Comparison of ENCODE assay signal across 12 mouse cellular contexts in genomic region chr2:129093926-129094724, GRCm38 (mm10). TPM values are rescaled to one million over a fixed set of nuclear protein-coding genes. Genes with fewer than 3 reads are reported as not detected.
DNase-seq lines count a peak whose midpoint lies in the region; TF ChIP-seq lines count a peak whose summit lies in the region.
"Had no signal": no experiment of that assay in that cellular context is flagged by ENCODE, and none has a peak within 500 bp of the region (broad histone marks: within the 10 kb centered on the region; RNA-seq: fewer than 3 reads in every experiment).

No protein-coding gene starts in this region.

- peak overlapping the region; percentile 38 for H3K27ac ChIP-seq in spleen, adult 2 months (ENCODE audit: insufficient read depth, low read length)
- H3K27ac ChIP-seq: forebrain, embryonic 12.5 days; limb, embryonic 12.5 days had no signal

- intact Hi-C loops in left cerebral cortex, postnatal 10 days (cut with DNase I): no loop called here

- DNase-seq in left cerebral cortex, adult 9 months (ENCODE audit: low spot score in 2 of 2): peak; percentile 61 to 64
- no peak for DNase-seq in left cerebral cortex, postnatal 10 days (ENCODE audit: extremely low spot score in 1 of 2, low spot score in 2 of 2)
- peak in 1 of 2 experiments; percentile 44 for DNase-seq in spleen, adult 2 months (ENCODE audit: low read depth in 1 of 2, low spot score in 2 of 2)
- no peak for DNase-seq in spleen, postnatal 14 days (ENCODE audit: low spot score in 2 of 2)
- DNase-seq in kidney, adult 9 months: peak; percentile 74
- peak; percentile 57 for DNase-seq in telencephalon, adult 2 months (ENCODE audit: low read depth, low spot score)
- DNase-seq in layer of hippocampus, postnatal 10 days (ENCODE audit: low spot score in 2 of 2): no peak
- DNase-seq: cerebellum, adult 2 months had no signal

- H3K4me3 ChIP-seq in spleen, adult 2 months (ENCODE audit: extremely low read depth, insufficient read depth, insufficient read length): no peak overlapping the region
- H3K4me3 ChIP-seq: forebrain, embryonic 12.5 days; limb, embryonic 12.5 days had no signal

- H3K36me3 ChIP-seq in spleen, adult 2 months (ENCODE audit: control insufficient read depth, insufficient read depth, low read length): 0 out of 2 replicates have a peak, but pooled peaks cover 1% of the 10 kb centered on the region

- TF ChIP-seq CTCF in spleen, adult 2 months (IDR thresholded peaks at IDR 0.05; ENCODE audit: extremely low read depth, insufficient read depth, insufficient read length, insufficient replicate concordance): no peak

- no peak for TF ChIP-seq POLR2A in spleen, adult 2 months (IDR thresholded peaks at IDR 0.05; ENCODE audit: low read depth, low read length)

- no peaks in the 10 kb centered on the region for H3K27me3 ChIP-seq in spleen, adult 2 months (ENCODE audit: control insufficient read depth, insufficient read depth, low read length)
- H3K27me3 ChIP-seq: forebrain, embryonic 12.5 days; limb, embryonic 12.5 days had no signal

- 78% methylated on average over 18 of the region's 18 CpGs for WGBS in spleen, adult 2 months

- peaks cover 2% of the 10 kb centered on the region; the same call in 1 of the 2 replicates for H3K4me1 ChIP-seq in spleen, adult 2 months (ENCODE audit: control insufficient read depth, insufficient read depth, insufficient read length)
- H3K4me1 ChIP-seq: forebrain, embryonic 12.5 days; limb, embryonic 12.5 days had no signal

RNA-seq across cellular contexts. Expression of gene Polr1b, which starts 6.7 kb away (rescaled TPM):
- 10 to 100 TPM; 21.8 to 24.8 TPM for total RNA-seq in left cerebral cortex, postnatal 10 days (2021)
- polyA plus RNA-seq in spleen, adult 2 months (2012; rRNA removed): 22.2 and 23.9 TPM in 2 replicates
- 10 to 100 TPM; 17.5 to 19.5 TPM for total RNA-seq in layer of hippocampus, postnatal 10 days (2021)

RNA-seq across cellular contexts. Expression of gene Ttl, which starts 28.4 kb away (rescaled TPM):
- total RNA-seq in left cerebral cortex, postnatal 10 days (2021): 10 to 100 TPM; 85.0 to 90.5 TPM
- polyA plus RNA-seq in spleen, adult 2 months (2012; rRNA removed): 2.1 and 2.2 TPM in 2 replicates
- total RNA-seq in layer of hippocampus, postnatal 10 days (2021): 10 to 100 TPM; 61.4 to 62.4 TPM

RNA-seq across cellular contexts. Expression of gene Chchd5, which starts 35.4 kb away (rescaled TPM):
- total RNA-seq in left cerebral cortex, postnatal 10 days (2021): 10 to 100 TPM; 12.0 to 12.5 TPM
- polyA plus RNA-seq in spleen, adult 2 months (2012; rRNA removed): 17.8 and 20.4 TPM in 2 replicates
- total RNA-seq in layer of hippocampus, postnatal 10 days (2021): 10 to 100 TPM; 11.4 to 11.6 TPM

RNA-seq across cellular contexts. Expression of gene Vinac1, which starts 46.2 kb away (rescaled TPM):
- under 1 TPM in 1 of 2 experiments, not detected in 1; 0.26 TPM for total RNA-seq in left cerebral cortex, postnatal 10 days (2021)
- 0.01 TPM in 1 of 2 replicates, not detected in the other for polyA plus RNA-seq in spleen, adult 2 months (2012; rRNA removed)
- under 1 TPM; 0.18 to 0.27 TPM for total RNA-seq in layer of hippocampus, postnatal 10 days (2021)
- total RNA-seq: megakaryocyte progenitor cell, adult 5-6 weeks; monocyte, adult 5-6 weeks had no signal

Comparison
In these comparisons a context has a peak if more than half of its experiments do, and no peak if none do; other contexts are left out.
1. DNase-seq: peak in left cerebral cortex, adult 9 months (2 of 2), kidney, adult 9 months (single experiment) and telencephalon, adult 2 months (single experiment); none in left cerebral cortex, postnatal 10 days (0 of 2), spleen, postnatal 14 days (0 of 2) and layer of hippocampus, postnatal 10 days (0 of 2).